Mouse (Mus musculus): ENCODE data around the gene Rab3il1.

- TF ChIP-seq CTCF (conservative IDR thresholded peaks at IDR 0.05; ENCODE audit: low read length) = no peak
- TF ChIP-seq NANOG (IDR thresholded peaks at IDR 0.05; ENCODE audit: borderline replicate concordance, low read length) = no peak
Measured at GRCm38 (mm10) chr19:9982151-9982851, 19.2 kb upstream of the Rab3il1 start.

Measured in E14TG2a.4 (cell line).